Mouse (Mus musculus): Measurements from ENCODE around the gene Myl6.

- no peak for TF ChIP-seq CTCF (IDR thresholded peaks at IDR 0.05; ENCODE audit: low read depth, low read length)
- TF ChIP-seq TAL1 (conservative IDR thresholded peaks at IDR 0.05; ENCODE audit: low read depth, low read length): no peak
- TF ChIP-seq POLR2AphosphoS5 (IDR thresholded peaks at IDR 0.05; ENCODE audit: insufficient replicate concordance, low read depth, low read length): no peak
- no peak for TF ChIP-seq GATA1 (IDR thresholded peaks at IDR 0.05; ENCODE audit: borderline replicate concordance, low read length)
- no peak for TF ChIP-seq GATA2 (IDR thresholded peaks at IDR 0.05; ENCODE audit: borderline replicate concordance, low read depth, low read length)
Measured at GRCm38 (mm10) chr10:128535206-128535605, 41.3 kb upstream of the Myl6 start.

Data from G1E (cell line).